Mouse (Mus musculus): Measurements from ENCODE around the gene Ccdc148. TPM values are rescaled to one million over a fixed set of nuclear protein-coding genes. Genes with fewer than 3 reads are reported as not detected.

Gene Ccdc148
- polyA plus RNA-seq, 1 experiment: 0.14 TPM

DNA sequence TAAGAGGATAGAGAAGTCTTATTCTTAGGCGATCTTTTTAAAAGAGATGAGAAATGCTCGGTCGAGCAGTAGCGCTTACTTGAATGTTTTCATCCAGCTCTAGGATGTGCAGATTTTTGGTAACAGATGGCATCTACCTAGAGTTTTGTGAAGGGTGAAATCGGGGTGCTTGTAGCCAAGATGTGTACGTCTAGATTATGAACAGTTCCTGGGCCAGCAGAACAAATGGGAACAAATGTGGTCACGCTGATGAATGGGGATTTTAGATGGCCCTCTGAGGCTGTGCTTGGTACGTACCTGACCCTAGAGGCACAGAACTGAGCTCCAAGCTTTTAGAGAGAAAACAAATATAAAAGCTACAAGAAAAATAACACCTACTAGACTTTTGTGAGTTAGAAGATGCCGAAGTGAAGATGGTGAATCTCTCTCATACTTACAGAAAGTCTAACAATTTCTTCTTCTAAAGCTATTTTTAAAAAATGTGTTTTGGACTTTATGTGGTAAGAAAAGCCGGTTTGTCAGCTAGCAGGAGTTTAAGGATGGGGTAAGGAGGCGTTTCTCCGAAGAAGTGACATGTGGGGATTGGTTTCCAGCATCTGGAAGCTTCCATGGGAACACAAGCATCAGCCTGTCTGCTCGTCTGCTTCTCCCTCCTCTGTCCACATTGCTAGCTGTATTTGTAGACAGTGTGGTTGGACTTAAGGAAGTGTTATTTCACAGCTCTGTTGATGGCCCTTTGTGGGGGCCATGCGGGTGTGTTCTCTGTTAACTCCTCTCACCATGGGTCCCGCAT lies 21.0 kb upstream of the Ccdc148 start:
- 91% methylated on average over 15 of the region's 15 CpGs for WGBS
- Histone ChIP-seq H3K27ac (ENCODE audit: insufficient read depth, low read depth, low read length) (no peak overlapping the region), H3K4me1 (ENCODE audit: control insufficient read depth, insufficient read depth, insufficient read length, low read length) (peaks cover 31% of the 10 kb centered on the region), H3K4me3 (ENCODE audit: low read depth, low read length) (no peak overlapping the region), H3K36me3 (ENCODE audit: control insufficient read depth, insufficient read depth, low read length) (no peaks in the 10 kb centered on the region), H3K27me3 (ENCODE audit: control insufficient read depth, insufficient read depth, low read length) (no peaks in the 10 kb centered on the region)
- no peak for TF ChIP-seq CTCF (IDR thresholded peaks at IDR 0.05; ENCODE audit: extremely low read depth, insufficient read length, insufficient replicate concordance, low read depth, low read length)
- no peak for TF ChIP-seq POLR2A (IDR thresholded peaks at IDR 0.05; ENCODE audit: low read depth, low read length)

GRCm38 (mm10) chr2:59179487-59179886 lies 19.0 kb upstream of the Ccdc148 start:
- Histone ChIP-seq H3K27me3 (ENCODE audit: control insufficient read depth, insufficient read depth, low read length) (no peaks in the 10 kb centered on the region), H3K4me3 (ENCODE audit: low read depth, low read length) (no peak overlapping the region), H3K27ac (ENCODE audit: insufficient read depth, low read depth, low read length) (0 out of 2 replicates have a peak overlapping the region, but pooled peaks have one; percentile 2), H3K4me1 (ENCODE audit: control insufficient read depth, insufficient read depth, insufficient read length, low read length) (peaks cover 34% of the 10 kb centered on the region), H3K36me3 (ENCODE audit: control insufficient read depth, insufficient read depth, low read length) (no peaks in the 10 kb centered on the region)
- WGBS: 22% methylated on average over 5 of the region's 5 CpGs
- no peak for TF ChIP-seq POLR2A (IDR thresholded peaks at IDR 0.05; ENCODE audit: low read depth, low read length)
- TF ChIP-seq CTCF (IDR thresholded peaks at IDR 0.05; ENCODE audit: extremely low read depth, insufficient read length, insufficient replicate concordance, low read depth, low read length): no peak

GRCm38 (mm10) chr2:59178960-59179359 lies 18.5 kb upstream of the Ccdc148 start:
- Histone ChIP-seq H3K27me3 (ENCODE audit: control insufficient read depth, insufficient read depth, low read length) (no peaks in the 10 kb centered on the region), H3K36me3 (ENCODE audit: control insufficient read depth, insufficient read depth, low read length) (no peaks in the 10 kb centered on the region), H3K27ac (ENCODE audit: insufficient read depth, low read depth, low read length) (peak overlapping the region; percentile 43; the same call in 1 of the 2 replicates), H3K4me3 (ENCODE audit: low read depth, low read length) (no peak overlapping the region), H3K4me1 (ENCODE audit: control insufficient read depth, insufficient read depth, insufficient read length, low read length) (peaks cover 33% of the 10 kb centered on the region)
- 23% methylated on average over 4 of the region's 4 CpGs for WGBS
- TF ChIP-seq POLR2A (IDR thresholded peaks at IDR 0.05; ENCODE audit: low read depth, low read length): no peak
- TF ChIP-seq CTCF (IDR thresholded peaks at IDR 0.05; ENCODE audit: extremely low read depth, insufficient read length, insufficient replicate concordance, low read depth, low read length): no peak

GRCm38 (mm10) chr2:59178191-59178590 lies 17.7 kb upstream of the Ccdc148 start:
- Histone ChIP-seq H3K36me3 (ENCODE audit: control insufficient read depth, insufficient read depth, low read length) (no peaks in the 10 kb centered on the region), H3K27ac (ENCODE audit: insufficient read depth, low read depth, low read length) (no peak overlapping the region), H3K27me3 (ENCODE audit: control insufficient read depth, insufficient read depth, low read length) (no peaks in the 10 kb centered on the region), H3K4me3 (ENCODE audit: low read depth, low read length) (no peak overlapping the region), H3K4me1 (ENCODE audit: control insufficient read depth, insufficient read depth, insufficient read length, low read length) (peaks cover 30% of the 10 kb centered on the region)
- no peak for TF ChIP-seq CTCF (IDR thresholded peaks at IDR 0.05; ENCODE audit: extremely low read depth, insufficient read length, insufficient replicate concordance, low read depth, low read length)
- TF ChIP-seq POLR2A (IDR thresholded peaks at IDR 0.05; ENCODE audit: low read depth, low read length): no peak
- 82% methylated on average over 8 of the region's 8 CpGs for WGBS

GRCm38 (mm10) chr2:59175926-59176325 lies 15.4 kb upstream of the Ccdc148 start:
- Histone ChIP-seq H3K4me1 (ENCODE audit: control insufficient read depth, insufficient read depth, insufficient read length, low read length) (peaks cover 31% of the 10 kb centered on the region), H3K27me3 (ENCODE audit: control insufficient read depth, insufficient read depth, low read length) (no peaks in the 10 kb centered on the region), H3K36me3 (ENCODE audit: control insufficient read depth, insufficient read depth, low read length) (no peaks in the 10 kb centered on the region), H3K4me3 (ENCODE audit: low read depth, low read length) (no peak overlapping the region), H3K27ac (ENCODE audit: insufficient read depth, low read depth, low read length) (peak overlapping the region; percentile 68; the same call in 1 of the 2 replicates)
- WGBS: 30% methylated on average over 6 of the region's 6 CpGs
- TF ChIP-seq CTCF (IDR thresholded peaks at IDR 0.05; ENCODE audit: extremely low read depth, insufficient read length, insufficient replicate concordance, low read depth, low read length) (no peak), POLR2A (IDR thresholded peaks at IDR 0.05; ENCODE audit: low read depth, low read length) (no peak)

- 33% methylated on average over 5 of the region's 5 CpGs for WGBS
These were observed 11.1 kb upstream of the Ccdc148 start for GRCm38 (mm10) chr2:59171533-59171932.

GRCm38 (mm10) chr2:59170593-59170992 lies 10.1 kb upstream of the Ccdc148 start:
- WGBS: 91% methylated on average over 5 of the region's 5 CpGs
- Histone ChIP-seq H3K4me3 (ENCODE audit: low read depth, low read length) (no peak overlapping the region), H3K27me3 (ENCODE audit: control insufficient read depth, insufficient read depth, low read length) (no peaks in the 10 kb centered on the region), H3K4me1 (ENCODE audit: control insufficient read depth, insufficient read depth, insufficient read length, low read length) (peaks cover 15% of the 10 kb centered on the region), H3K36me3 (ENCODE audit: control insufficient read depth, insufficient read depth, low read length) (no peaks in the 10 kb centered on the region), H3K27ac (ENCODE audit: insufficient read depth, low read depth, low read length) (no peak overlapping the region)
- TF ChIP-seq POLR2A (IDR thresholded peaks at IDR 0.05; ENCODE audit: low read depth, low read length) (no peak), CTCF (IDR thresholded peaks at IDR 0.05; ENCODE audit: extremely low read depth, insufficient read length, insufficient replicate concordance, low read depth, low read length) (no peak)

More at GRCm38 (mm10) chr2:59171533-59171932, 11.1 kb upstream of the Ccdc148 start:
- TF ChIP-seq CTCF (IDR thresholded peaks at IDR 0.05; ENCODE audit: extremely low read depth, insufficient read length, insufficient replicate concordance, low read depth, low read length) (no peak), POLR2A (IDR thresholded peaks at IDR 0.05; ENCODE audit: low read depth, low read length) (no peak)
- Histone ChIP-seq H3K4me1 (ENCODE audit: control insufficient read depth, insufficient read depth, insufficient read length, low read length) (peaks cover 17% of the 10 kb centered on the region), H3K27ac (ENCODE audit: insufficient read depth, low read depth, low read length) (no peak overlapping the region), H3K36me3 (ENCODE audit: control insufficient read depth, insufficient read depth, low read length) (no peaks in the 10 kb centered on the region), H3K4me3 (ENCODE audit: low read depth, low read length) (no peak overlapping the region), H3K27me3 (ENCODE audit: control insufficient read depth, insufficient read depth, low read length) (no peaks in the 10 kb centered on the region)

Measured in small intestine, adult 2 months (tissue).